Mouse (Mus musculus) neutrophil, adult 65 days (primary cell): ENCODE data around the gene Sv2b. TPM values are rescaled to one million over a fixed set of nuclear protein-coding genes. Genes with fewer than 3 reads are reported as not detected.

ENCODE experiments used
- total RNA-seq: library from RNA; stranded (reverse); gene quantifications from 2 replicates; pipeline ENCODE4 v1.2.4, GENCODE M21; 2023

Gene Sv2b
- not detected in 2 replicates for total RNA-seq

DNA sequence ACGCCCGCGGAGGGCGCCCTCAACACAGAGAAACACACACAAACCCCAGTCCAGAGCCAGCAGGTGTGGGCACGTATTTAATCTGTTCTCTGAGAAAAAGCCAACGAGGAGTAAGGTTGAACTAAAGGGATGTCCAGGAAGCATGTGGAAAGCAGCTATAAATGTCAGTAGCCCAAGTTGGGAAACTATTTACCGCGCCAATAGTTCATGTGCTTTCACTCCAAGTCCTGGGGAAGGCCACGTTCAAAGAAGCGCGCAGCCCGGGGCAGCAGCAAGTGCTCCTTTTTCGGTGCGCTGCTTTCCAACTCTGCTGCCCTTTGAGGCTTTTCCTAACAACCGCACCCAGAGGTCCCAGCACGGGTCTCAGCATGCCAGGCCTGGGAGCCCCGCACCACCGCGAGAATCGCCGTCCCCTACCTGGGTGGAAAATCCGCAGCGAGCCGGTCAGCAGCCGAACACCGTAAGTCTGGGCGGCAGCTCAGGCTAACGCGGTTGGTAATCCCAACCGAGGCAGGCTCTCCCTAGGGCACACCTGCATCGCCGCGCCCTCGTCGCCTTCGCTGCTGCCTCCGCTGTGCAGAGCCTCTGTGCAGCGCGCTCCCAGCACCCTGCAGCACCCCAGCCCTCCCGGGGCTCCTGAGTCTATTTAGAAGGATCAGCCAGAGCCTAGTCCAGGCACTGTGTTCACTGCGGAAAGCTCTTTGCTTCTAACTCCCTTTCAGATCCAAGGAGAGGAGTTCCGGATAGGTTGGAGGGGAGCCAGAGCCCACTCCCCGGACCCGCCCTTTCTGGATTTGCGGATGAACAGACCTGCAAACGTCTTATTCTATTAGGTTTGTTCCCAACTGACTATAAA is at the start of gene Sv2b:
Gene Sv2b (minus strand): TSS at position 806 of the 856 bp plus-strand sequence.

Other genes starting within 250 kb of the Sv2b start
- gene Akap13, start 146.3 kb upstream of the Sv2b start, total RNA-seq = 301 and 411 TPM in 2 replicates